Mouse (Mus musculus) fibroblast of lung, adult 2 months (primary cell): ENCODE results near the gene Nxn.

ENCODE experiments used
- DNase-seq: peaks from one replicate; pipeline ENCODE4 v3.0.0-alpha.2; 2011; ENCODE audit warnings: low read depth

Nxn gene

GRCm38 (mm10) chr11:76399587-76400330 is 819 bp upstream of the Nxn start:
- DNase-seq = peak; percentile 51

- no peak for DNase-seq
These were observed 585 bp downstream of the Nxn start for GRCm38 (mm10) chr11:76398312-76398797.

- no peak for DNase-seq
These were observed 1.2 kb downstream of the Nxn start for GRCm38 (mm10) chr11:76397650-76398311.

DNA sequence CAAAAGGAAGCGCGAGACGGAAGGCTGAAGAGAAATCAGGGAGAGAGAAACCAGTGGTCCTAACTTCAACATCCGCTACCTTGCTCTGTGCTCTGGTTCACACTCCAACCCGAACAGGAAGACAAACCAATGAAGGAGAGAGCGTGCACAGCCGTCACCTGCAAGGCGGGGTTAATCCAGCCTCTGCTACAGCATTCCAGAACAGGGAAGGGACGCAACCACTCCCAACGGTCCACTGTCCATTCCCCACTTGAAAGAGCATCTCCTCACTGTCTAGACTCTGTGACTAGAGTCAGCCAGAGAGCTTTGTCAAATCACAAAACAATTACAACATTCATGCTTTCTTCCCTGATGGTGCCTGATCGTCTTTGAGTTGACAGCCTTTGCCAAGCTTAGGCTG is 5.9 kb downstream of the Nxn start:
- DNase-seq = no peak

DNA sequence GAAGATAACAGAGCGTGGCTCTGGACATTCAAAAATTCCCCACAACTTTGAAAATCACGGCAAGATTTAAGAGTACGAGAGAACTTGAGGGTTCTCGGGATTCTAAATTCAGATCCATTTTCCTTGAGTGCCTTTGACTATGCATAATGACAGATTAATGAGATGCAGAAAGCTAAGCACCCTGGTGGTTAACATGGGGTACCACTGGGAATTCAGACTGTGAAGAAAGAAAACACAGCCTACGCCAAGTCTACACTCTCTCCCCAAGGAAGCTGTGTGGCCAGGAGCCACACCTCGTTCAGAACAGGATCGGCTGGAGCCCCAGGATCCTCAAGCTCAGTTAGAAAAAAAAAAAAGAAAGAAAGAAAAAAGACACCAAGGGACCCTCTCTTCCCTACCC is 6.4 kb downstream of the Nxn start:
- DNase-seq = no peak

DNA sequence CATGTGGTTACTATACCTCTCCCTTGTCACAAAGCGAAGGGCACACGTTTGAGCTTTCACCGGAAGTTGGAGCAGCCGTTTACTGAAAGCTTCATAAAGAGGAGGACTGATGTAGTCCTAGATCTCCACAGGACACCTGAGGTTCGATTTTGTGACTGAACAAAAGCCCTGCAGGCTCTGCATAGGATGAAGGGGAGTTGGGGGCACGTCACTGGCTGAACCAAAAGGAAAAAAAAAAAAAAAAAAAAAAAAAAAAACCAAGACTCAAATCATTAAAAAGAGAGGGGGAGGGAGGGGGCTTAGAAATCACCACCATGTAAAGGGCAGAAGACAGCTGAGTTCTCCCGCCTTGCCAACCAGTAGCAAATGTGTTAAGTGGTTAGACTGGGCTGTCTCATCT is 10.2 kb downstream of the Nxn start:
- DNase-seq = no peak

DNA sequence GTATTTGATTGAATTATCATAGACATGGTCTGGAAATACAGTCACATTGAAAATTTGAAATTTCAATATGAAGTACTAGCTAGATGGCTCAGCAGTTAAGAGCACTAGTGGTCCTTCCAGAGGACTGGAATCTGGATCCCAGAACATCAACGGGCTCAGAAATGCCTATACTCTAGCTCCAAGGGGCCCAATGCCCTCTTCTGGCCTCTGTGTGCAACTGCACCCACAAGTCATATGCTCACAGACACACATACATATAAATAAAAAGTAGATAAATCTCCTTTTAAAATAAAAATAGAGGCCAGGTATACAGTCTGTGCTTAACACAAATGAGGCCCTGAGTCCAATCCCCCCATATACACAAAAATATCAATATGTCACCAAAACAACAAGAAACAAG is 11.8 kb downstream of the Nxn start:
- DNase-seq = no peak

- DNase-seq = no peak
These were observed 13.2 kb downstream of the Nxn start for GRCm38 (mm10) chr11:76385746-76386145.

DNA sequence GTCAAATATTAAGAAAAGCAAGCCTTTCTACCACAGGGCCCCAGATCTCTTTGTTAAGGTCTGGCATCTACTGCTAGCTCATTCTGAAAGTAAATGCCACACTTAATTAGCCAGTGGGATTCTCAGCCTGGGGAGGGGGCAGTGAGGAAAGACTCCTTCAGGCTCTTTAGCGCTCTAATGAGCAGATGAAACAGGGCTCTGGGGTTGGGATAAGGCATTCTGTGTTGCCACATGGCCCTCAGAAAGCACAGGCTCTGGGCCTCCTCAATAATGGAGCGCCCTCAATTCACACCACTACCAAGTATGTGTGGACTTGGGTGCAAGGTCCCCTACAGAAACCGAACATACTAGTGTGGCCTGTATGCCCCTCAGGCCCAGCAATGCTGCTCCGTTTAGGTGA is 13.9 kb downstream of the Nxn start:
- DNase-seq = no peak

DNA sequence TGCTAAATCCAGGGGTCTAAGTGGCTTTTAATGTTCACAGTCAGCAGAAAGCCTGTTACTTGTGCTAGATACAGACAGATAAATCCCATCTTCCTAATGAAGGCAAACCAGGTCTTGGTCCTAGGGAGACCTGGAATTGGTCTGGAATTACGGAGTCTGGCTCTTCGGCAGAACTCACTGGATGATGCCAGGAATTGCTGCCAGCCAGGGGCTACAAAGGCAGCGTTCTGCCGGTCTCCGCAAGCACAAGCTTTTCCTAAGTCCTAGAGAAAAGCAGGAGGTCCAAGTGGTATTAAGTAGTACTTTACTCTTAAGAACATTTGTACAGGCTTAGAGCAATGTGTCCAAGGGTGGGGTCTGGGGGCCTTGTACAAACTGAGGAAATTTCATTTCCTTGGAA is 14.6 kb downstream of the Nxn start:
- no peak for DNase-seq

DNA sequence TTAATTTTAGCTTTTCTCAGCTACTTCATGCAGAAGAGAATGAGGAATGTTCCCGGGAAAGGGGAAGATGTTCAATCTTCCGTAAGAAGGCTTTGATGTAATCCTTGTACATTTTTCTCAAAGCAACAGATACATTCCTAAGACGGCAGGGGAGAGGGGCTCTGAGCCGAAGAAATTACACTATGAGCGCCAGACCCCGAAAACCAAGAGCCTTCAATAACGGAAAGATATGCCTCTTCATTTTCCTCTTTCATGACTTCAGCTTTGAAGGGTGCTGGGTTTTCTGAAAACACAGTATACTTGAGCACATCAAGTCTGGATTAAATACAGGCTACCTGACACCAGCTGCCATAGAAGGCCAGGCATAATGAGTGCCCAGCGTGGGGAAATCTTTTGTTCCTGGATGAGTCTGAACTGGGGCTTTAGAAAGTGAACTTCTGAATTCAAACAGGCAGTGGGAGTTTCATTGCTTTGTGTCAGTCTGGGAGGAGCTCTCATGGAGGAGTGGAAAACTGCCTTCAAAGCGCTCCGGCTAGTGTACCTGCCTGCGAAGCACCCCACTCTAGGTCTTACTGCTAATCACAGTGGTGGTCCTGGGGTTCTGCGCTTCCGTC is 16.1 kb downstream of the Nxn start:
- no peak for DNase-seq

DNA sequence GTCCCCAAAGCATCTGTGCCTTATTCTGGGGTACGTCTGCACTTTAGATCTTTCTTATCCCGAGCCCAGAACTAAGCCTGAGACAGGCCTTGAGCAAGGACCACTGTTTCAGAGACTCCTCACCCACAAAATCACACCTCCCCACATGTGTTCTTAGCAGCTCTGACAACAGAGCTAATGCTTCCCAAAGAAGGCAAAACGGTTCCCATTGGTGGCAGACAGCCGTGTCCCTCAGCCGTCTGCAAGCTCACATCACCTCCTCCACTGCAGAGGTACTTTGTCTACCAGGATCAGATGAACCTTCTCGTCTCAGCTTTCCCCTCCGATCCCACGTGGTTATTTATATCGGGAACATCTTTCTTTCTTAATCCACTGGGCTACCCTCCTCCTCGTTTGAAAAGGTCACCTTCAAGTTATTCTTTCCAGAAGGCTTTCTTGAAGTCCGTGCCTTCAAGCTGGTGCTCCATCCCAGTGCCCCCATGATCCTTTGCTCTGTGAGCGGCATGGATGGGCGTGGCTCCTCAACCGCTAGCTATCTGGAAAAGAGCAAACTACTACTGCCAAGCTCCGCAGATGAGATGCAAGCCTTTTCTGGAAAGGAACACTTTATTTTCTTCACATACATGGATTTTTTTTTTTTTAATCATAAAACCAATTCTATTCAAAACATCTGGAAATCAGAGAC is 17.6 kb downstream of the Nxn start:
- DNase-seq = no peak

- no peak for DNase-seq
These were observed 18.9 kb downstream of the Nxn start for GRCm38 (mm10) chr11:76379921-76380544.

DNA sequence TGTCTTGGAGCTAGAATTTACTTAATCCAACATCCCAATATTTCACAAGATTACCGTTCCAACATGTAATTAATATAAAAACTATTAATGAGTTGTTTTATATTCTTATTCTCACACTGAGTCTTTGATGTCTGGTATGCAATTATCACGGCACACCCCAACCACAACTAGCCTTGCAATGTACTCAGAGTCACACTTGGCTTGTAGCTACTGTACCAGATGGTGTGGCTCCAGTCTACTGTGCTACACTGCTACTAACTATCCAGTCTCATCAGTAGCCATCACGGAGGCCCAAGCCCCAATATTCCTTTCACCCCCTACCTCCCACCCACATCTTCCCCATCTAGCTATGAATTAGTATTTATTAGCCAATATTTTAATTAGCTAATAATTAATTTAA is 22.5 kb downstream of the Nxn start:
- no peak for DNase-seq

DNA sequence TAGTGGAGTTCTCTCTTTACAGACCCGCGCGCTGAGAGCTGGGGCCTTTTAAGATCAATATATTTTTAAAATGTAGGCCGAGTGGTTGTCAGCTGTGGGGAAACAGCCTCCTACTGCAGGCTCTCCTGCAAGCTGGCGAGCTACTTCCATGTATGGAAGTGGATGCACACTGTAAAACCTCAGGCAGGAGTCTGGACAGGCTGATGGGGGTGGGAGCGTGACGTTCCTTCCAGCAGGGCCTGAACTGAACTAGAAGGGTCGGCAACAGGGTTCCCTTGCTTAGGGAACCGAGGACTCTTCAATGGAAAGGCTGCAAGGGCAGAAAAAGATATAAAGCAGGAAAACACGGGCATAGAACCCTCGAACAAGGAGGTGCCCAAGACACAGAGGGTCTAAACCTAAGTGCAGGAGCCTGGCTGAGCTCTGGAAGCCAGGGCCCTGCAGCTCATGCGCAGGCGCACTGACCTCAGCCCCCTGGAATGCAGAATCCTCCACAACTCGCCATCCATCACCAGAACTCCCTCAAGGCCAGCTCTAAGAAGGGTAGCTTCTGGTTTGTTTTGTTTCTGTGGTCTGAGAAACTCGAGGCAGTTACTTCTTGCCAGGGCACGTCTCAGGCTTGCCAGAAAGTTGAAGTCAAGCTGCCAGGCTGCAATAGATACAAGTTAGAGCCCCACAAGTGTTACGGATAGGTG is 24.3 kb downstream of the Nxn start:
- DNase-seq = peak; percentile 94

DNA sequence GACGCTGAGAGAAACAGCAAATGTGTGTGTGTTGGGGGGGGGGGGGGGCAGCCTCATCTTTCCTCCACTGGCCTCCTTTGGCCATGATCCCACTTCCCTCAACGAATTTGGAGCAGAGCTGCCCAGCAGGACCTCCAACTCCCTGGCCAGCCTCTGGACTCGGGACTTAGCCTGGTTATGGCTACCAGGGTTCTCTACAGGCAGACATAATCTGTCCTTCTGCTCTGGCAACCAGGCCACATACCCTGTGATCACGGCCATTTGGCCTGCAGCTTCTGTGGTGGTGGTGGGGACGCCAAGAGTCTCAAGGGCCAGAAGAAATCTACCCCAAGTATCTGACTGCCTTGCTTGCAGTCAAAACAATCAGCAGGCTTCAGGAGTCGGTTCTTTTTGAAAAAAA is 26.4 kb downstream of the Nxn start:
- DNase-seq = no peak

DNA sequence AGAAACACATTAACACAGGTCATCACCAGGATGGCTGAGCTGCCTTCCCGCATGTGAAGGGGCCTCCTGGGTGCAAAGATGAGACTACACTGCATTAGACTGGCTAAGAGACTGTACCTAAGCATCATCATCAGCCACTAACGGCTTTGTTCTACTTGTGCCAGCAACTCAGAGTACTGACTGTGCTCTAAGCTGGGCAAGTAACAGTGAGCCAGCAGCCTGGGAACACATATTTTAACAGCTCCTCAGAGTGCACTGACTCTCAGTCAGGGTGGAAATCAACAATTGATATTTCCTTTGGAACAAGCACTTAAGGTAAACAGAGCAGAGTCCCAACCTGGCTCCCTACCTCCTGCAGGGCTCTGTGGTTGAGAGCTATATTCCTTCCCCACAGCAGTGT is 26.8 kb downstream of the Nxn start:
- peak; percentile 65 for DNase-seq

DNA sequence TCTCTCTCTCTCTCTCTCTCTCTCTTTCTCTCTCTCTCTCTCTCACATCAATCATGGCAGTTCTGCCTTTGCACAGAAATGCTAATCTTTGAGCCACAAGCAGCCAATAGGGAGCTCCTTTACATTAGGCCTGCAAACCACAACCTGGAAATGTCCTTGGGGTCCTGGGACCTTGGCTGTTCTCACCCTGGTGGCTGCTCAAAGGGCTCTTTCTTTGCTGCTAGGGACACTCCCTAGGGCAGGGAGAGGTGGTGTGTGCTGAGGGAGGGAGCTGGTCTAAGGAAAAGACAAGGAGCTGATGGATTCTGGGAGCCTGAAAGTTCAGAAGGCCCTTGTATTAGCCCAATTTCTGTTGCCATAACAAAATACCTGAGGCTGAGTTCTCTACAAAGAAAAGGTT is 28.4 kb downstream of the Nxn start:
- DNase-seq = no peak

- no peak for DNase-seq
These were observed 32.2 kb downstream of the Nxn start for GRCm38 (mm10) chr11:76366720-76367119.

DNA sequence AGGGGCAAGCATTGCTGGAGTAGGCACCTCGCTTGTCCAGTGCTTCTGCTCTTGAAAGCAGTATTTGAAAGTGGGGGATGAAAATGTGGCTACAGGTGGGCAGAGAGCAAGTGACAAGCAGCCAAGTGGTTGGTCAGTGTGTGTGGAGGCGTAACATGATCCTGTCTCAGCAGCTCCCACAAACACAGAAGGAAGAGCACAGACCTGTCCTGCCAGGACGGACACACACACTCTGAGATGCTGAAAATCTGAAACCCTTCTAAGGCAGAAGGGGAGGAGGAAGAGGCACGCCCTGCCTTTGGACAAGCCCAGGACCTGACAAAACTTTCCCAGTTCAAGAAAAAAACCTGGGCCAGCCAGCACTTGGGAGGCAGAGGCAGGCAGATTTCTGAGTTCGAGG is 34.9 kb downstream of the Nxn start:
- DNase-seq = no peak

DNA sequence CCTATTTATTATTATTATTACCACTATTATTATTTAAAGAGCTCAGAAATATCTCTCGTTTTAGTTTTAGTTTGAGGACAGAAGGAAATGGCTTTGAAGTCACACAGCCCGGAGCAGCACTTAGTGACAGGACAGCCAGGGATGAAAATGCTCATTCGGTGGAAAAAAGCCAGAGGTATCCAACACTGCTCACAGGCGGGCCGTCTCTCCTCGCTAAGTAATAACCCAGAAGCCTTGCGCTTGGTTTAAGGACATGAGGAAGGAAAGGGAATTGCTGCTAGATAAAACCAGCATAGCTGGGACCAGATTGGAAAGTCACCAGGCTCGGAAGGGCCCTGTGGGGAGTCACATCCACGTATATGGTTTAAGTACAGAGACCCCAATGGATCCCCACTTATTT is 35.3 kb downstream of the Nxn start:
- DNase-seq = no peak

- no peak for DNase-seq
These were observed 35.8 kb downstream of the Nxn start for GRCm38 (mm10) chr11:76363178-76363577.
